Mouse (Mus musculus): ENCODE measurements around the gene 2700097O09Rik. TPM values are rescaled to one million over a fixed set of nuclear protein-coding genes. Genes with fewer than 3 reads are reported as not detected.
"Not testable (repeated sequence)": the region's sequence is repeated elsewhere in the genome, so short reads cannot be mapped to it uniquely, and the experiment has no call there.

The 2700097O09Rik gene
- polyA plus RNA-seq, 1 experiment = 23.9 TPM

DNA sequence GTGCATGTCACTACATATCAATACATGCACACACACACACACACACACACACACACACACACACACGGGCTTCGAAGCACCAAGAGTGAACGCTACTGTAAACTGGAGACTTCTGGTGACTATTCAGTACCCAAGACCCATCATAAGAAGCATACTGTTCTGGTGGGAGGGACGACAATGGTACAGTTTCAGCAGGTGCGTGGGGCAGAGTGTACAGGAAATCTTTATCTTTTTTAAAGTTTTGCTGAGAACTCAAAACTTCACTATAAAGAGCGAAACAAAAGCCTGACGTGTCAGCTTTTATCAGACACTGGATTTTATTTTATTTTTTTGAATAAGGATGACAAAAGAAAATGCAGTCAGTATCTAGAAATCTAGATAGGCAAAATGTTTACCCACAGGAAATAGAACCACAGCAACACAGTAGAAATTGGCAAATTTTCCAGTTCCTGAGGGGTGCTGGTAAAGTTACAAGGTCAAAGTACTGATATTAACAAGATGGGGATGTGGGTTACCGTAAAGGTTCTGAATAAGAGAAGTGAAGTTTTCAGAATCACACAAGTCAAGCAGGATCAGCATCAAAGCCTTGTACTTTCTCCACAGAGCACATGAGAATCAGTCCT is 30.1 kb downstream of the 2700097O09Rik start:
- DNase-seq (ENCODE audit: extremely low spot score in 1 of 2, low spot score in 1 of 2) = no peak

DNA sequence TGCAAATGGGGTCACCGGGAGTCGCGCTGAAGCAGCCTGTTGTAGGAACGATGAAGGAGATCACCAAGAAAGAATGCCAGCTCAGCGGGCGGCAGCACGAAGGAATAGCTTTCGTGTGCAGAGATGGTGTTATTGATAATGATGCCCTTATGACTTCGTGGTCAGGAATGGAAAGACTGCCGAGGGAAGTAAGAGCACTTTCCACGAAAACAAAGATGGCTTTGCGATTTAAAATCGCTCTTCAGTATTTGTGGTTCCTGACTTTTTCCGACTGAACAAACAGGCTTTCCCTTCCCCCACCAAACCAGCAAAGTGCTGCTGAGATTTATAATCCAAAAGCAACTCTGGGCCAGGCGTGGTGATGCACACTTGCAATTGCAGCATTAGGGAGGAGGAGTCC is 38.9 kb downstream of the 2700097O09Rik start:
- DNase-seq (ENCODE audit: extremely low spot score in 1 of 2, low spot score in 1 of 2) = no peak

DNA sequence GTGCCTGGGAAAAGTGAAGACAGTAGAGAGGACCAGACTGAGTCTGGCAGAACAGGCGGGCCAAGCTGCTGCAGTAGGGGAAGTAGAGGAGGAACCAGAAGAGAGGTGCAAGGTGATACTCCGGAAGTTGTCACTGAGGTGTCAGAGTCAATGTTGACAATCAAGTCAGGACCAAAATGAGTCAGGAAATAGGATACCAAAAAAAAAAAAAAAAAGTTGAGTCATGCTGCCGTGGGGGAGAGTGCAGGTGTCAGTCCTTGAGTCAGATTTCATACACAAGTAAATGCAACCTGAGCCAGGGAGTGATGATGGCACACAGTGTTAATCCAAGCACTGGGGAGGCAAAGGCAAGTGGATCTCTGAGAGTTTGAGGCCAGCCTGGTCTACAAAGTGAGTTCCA is 52.8 kb downstream of the 2700097O09Rik start:
- DNase-seq (ENCODE audit: extremely low spot score in 1 of 2, low spot score in 1 of 2) = no peak

DNA sequence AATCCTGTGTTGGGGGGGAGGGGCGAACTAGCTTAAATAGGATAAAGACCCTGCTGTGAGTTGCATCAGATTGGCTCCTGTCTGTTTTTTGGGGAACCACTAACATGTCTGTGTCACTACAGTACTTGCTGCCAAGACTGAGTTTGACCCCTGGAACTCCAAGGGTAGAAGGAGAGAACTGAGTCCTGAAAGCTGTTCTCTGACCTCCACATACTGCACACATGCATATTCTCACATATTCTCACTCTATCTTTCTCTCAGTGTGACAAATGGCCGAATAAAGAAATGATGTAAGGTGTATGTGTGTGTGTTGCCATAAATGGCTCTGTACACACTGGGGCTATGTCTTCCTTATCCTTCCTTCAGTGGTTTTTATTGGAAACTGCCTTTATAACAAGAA is 56.6 kb downstream of the 2700097O09Rik start:
- no peak for DNase-seq (ENCODE audit: extremely low spot score in 1 of 2, low spot score in 1 of 2)

DNA sequence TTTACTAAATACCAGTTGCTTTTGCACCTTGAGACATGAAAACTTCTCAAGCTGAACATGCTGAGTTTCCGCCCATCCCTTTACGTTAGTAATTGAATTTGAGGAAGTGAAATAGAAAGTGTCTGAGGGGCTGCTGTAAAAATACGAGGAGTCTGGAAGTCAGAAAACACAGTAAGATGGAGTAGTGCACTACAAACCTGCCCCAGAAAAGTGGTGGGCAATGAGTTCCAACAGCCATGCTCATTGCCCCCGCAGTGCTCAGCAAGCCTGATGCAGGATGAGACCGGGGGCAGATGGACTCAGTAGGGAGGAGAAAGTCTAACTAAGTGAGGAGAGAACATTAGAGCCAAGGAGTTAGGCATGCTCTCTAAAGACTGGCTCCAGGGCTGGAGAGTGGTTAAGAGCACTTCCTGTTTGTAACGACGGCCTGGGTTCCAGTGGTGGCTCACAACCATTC is 60.5 kb downstream of the 2700097O09Rik start:
- DNase-seq (ENCODE audit: extremely low spot score in 1 of 2, low spot score in 1 of 2) = no peak

DNA sequence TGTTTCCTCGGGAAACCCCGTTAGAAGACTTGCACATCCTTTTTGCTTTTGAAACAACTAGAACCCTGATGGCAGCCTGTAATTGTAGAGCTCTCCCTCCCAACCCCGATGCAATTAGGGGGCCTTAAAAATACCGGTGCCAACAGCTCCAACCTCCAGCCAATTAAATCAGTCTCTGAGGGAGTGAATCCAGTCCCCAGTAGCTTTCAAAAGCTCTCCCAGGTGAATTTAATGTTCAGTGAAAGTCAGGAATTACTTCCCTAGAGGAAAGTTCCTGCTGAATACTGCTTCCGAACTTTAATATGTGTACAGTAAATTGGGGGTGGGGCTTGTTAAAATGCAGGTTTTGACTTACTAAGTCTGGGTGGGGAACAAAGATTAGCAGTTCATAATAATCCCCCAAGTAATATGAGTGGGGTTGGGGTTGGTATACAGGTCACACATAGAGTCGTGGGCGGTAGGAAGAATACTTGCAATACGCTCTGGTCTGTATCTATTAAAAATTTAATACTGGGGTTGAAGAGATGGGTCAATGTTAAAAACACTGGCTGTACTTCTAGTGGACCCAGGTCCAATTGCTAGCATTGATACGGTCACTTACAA is 62.7 kb downstream of the 2700097O09Rik start:
- DNase-seq (ENCODE audit: extremely low spot score in 1 of 2, low spot score in 1 of 2) = no peak

DNA sequence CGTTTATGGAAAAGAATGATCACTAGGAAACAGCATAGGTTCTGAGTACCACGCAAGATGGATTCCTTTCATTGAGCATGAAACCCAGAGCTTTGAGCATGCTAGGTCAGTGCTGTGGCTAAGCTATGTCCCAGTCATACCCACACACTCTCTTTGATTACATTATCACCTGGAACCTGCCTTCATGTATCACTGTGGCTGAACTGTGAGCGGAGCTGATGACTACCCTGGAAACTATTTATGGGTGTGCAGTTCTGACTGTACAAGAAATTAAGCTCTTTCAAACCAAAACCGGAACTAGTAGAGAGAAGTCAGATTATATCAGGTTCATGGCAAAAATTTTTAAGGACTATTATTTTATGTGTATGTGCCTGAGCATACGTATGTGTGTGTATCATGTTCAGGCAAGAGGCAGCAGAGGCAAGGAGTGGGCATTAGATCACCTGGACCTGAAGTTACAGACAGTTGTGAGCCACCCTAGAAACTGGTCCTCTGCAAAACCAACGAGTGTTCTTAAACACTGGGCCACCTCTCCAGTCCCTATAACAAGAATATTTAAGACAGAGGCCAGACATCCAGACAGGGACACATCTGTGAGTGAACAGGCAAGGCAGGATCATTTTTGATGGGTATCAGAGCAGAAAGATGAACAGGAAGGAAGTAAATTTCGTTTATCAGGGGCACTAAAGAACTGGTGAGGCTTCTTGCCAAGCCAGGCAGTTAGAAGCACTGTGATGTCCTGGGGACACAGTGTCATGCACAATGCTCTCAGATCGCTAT is 63.4 kb downstream of the 2700097O09Rik start:
- no peak for DNase-seq (ENCODE audit: extremely low spot score in 1 of 2, low spot score in 1 of 2)

DNA sequence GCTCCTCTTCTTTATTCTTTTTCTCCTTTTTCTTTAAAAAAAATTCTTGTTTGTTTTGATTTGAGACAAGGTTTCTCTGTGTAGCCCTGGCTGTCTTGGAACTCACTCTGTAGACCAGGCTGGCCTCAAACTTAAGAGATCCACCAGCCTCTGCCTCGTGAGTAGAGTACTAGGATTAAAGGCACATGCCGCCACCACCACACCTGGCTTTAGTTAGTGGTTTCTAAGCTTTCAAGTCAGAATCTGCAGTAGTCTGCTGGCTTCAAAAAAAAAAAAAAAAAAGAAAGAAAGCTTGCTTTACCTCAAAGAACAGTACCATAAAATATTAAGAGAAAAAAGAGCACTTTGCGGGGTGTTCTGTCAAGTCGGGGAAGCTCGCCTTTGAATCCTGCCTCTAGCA is 64.5 kb downstream of the 2700097O09Rik start:
- no peak for DNase-seq (ENCODE audit: extremely low spot score in 1 of 2, low spot score in 1 of 2)

DNA sequence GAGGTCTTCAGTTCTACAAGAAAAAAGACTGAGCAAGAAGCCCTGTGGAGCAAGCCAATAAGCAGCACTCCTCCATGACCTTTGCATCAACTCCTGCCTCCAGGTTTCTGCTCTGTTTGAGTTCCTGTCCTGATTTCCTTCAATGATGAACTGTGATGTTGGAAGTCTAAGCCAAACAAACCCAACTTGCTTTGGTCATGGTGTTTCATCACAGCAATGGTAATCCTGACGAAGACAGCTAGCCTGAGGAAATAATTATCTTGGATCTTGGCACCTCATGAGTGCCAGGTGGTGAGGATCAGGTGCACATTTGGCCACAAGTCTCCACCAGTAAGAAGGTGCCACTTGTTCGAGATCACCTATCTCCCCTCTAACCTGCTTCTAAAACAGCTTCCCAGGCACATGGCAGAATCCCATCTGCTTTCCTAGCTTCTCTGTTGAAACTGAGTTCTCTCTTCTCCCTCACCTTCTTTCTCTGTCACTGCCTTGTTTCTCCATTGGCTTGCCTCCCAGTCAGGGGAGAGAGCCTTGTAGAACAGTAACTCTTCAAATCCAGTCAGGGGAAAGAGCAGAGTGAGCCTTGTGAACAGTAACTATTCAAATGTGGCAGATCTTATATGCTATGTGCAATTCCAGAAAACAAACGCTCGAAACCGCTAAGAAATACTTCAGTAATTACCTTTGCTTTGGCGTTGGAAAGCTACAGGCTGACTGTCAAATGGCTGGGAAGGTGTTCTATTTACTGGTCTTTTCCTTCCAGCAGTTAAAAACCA is 66.1 kb downstream of the 2700097O09Rik start, which contains the start of gene Baz1a:
Gene Baz1a, minus strand, starts transcription at position 723 of the 773 bp plus-strand sequence.
- no peak for DNase-seq (ENCODE audit: extremely low spot score in 1 of 2, low spot score in 1 of 2)

DNA sequence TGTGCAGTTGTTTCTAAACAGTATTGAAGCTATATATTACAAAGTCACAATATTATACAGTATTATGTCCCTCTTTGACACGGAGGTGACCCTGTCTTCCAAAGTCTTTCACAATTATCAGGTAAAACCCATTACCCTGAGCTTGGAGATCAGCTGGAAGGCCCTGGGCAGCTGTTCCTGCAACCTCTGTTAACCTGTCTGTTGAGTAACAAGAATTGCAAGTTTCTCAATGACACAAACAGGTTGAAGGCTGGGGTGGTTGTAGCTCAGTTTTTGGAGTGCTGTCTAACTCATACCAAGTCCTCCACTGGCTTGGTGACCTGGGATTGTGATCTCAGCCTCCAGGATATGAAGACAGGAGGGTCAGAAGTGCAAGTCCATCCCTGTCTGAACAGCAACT is 66.9 kb downstream of the 2700097O09Rik start:
- DNase-seq (ENCODE audit: extremely low spot score in 1 of 2, low spot score in 1 of 2) = no peak

DNA sequence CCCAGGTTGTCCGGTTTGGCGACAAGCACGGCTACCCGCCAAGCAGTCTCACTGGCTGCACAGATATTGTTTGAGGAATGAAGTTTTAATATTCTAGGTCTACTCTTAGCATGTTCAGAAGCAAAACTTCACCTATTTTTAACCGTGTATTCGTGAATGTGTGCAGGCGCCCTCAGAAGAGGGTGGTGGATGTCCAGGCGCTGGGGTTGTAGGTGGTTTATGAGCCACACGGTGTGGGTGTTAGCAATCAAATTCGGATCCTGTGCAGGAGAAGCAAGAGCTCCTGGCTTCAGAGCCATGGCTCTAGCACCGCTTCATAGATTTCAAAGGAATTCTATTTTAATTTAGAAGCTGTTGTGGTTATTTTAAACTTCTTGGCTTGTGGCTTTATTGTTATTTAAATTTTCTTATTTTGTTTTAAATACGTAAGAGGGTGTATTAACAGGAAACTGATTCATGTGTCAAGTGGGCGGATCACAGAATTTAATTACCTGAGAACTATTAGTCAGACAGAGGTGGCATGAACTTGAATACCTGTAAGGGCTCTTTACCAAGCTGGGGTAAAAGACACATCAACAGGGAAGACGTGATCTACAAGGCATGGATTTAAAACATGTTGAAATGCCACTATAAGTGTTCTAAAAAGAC is 72.4 kb downstream of the 2700097O09Rik start:
- DNase-seq (ENCODE audit: extremely low spot score in 1 of 2, low spot score in 1 of 2) = peak in 1 of 2 experiments; percentile 53

DNA sequence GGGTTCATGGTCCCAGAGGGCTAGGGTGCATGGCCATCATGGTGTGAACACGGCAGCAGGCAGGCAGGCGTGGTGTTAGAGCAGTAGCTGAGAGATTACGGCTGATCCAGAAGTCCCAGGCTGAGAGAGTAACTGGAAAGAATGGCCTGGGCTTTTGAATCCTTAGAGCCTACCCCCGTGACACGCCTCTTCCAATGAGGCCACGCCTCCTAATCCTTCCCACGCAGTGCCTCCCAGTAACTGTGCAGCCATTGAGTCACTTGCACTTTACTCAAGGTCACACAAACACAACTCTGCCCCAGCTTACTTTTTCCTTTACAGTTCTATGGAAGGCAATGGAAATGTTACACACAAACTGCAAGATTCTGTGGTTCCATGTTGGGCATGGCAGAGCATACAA is 73.8 kb downstream of the 2700097O09Rik start:
- no peak for DNase-seq (ENCODE audit: extremely low spot score in 1 of 2, low spot score in 1 of 2)

DNA sequence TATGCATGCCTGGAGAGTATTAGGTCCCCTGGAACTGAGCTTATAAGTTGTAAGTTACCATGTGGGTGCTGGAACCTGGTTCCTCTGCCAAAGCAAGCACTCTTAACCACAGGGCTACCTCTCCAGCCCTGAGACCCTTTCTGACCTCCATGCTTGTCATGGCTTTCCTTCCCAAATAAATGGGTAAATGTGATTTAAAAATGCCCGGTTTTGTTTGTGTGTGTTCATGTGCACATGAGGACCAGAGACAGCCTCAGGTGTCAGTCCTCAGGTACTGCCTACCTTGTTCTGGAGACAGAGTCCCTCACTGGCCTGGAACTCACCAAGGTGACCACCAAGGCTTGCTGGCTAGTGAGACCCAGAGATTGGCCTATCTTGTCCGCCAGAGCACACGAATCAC is 75.5 kb downstream of the 2700097O09Rik start:
- DNase-seq (ENCODE audit: extremely low spot score in 1 of 2, low spot score in 1 of 2) = no peak

DNA sequence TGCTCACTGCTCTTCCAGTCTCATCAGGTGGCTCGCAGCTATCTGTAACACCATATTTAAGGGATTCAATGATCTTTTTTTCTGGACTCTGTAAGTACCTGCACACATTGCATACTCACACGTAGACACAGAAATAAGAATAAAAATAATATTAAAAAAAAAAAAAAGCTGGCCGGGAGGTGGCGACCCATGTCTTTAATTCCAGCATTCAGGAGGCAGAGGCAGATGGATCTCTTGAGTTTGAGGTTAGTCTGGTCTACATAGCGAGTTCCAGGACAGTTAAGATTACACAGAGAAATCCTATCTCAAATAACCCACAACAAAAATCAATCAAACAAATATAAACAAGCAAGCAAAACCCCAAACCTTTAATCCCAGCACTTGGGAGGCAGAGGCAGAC is 76.1 kb downstream of the 2700097O09Rik start:
- no peak for DNase-seq (ENCODE audit: extremely low spot score in 1 of 2, low spot score in 1 of 2)

DNA sequence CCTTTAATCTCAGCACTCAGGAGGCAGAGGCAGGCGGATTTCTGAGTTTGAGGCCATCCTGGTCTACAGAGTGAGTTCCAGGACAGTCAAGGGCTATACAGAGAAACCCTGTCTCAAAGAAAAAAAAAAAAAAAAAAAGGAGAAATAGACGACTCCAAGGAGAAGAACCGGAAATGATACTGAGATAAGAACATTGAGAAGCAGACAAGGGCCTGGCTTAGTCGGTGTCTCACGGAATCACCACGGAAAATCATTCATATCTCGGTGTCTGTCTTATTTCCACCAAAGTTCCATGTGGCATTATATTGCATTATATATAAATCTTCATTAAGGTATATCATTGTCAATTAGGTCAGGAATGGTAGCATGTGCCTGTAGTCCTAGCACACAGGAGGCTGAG is 77.4 kb downstream of the 2700097O09Rik start:
- not testable (repeated sequence) for DNase-seq (ENCODE audit: extremely low spot score in 1 of 2, low spot score in 1 of 2)

DNA sequence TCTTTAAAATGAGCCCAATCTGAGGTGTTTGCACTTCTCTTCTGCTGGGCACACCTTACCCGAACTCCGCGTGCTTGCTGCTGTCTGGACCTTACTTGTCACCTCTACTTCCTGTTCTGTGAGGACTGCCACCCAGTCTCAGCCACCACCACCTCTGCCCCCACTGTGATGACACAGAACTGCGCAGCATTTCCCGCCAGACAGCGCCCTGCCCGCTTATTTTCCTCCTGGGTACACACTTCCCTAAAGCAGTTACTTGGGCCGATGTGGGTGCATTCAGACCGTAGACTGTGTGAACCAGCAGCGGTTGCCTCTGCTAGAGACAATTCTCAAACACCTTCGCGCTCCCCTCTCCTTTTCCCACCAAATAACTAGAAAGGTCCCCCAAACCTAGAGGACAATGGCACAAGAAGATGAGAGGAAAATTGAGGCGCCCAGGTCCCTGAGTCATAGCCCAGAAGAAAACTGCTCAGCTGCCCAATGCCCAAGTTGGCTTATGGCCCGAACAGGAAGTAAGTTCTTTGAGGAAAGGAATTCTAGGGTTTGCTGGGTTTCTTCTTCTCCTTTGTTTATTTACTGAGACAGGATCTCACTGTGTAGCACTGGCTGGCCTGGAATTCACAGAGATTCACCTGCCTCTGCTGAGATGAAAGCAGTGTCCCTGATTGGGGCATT is 80.8 kb downstream of the 2700097O09Rik start:
- DNase-seq (ENCODE audit: extremely low spot score in 1 of 2, low spot score in 1 of 2) = no peak

DNA sequence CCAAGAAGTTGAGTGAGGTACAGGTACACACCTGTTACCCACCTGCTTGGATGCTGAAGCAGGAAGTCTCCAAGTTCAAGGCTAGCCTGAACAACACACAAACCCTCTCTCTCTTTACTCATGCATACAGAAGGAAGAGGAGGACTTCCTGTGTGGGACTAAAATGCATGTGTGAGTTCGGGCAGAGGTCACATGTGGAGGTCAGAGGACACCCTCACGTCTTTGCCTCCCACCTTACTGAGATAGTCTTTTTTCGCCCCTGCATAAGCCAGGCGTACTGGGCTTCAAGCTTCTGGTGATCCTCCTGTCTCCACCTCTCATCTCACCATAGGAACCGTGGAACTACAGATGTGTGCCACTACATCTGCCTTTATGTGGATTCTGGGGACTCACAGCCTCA is 81.5 kb downstream of the 2700097O09Rik start:
- DNase-seq (ENCODE audit: extremely low spot score in 1 of 2, low spot score in 1 of 2) = no peak

DNA sequence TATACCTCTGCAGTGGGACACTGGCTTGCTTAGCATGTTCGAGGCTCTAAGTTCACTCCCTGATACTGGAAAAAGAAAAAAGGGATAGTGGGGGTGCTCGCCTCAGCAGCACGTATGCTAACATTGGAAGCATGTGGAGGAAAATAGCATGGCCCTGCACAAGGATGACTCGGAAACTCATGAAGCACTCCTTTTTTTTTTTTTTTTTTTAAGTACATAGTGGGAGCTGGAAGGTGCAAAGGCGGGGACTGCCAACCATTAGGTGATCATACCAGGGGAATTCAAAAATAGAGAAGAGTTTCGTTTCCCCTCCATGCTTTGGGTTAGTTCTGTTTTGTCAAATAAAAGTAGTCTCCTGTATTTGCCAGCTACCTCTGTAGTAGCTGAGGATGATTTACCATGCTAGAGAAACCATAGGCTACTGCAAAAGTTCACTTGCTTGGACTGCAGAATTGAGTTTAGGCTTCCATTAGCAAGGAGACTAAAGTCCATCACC is 82.9 kb downstream of the 2700097O09Rik start:
- no peak for DNase-seq (ENCODE audit: extremely low spot score in 1 of 2, low spot score in 1 of 2)

DNA sequence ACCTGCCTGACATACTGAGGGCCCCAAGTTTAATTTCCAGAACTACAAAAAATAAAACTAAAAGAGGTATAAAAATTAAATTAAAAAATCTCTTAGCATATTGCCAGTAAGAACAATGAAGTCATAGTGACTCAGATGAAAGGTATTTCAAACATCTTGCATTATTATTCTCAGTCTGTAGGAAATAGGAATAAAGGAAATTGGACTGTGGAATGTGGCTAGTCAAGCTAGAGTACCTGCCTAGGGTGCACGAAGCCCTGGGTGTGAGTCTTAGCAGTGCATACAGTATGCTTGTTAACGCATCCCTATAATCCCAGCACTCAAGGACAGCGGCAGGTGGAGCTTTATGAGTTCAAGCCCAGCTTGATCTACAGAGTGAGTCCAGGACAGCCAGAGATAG is 83.9 kb downstream of the 2700097O09Rik start:
- no peak for DNase-seq (ENCODE audit: extremely low spot score in 1 of 2, low spot score in 1 of 2)
